Mouse (Mus musculus) thymus, adult 2 months (tissue): ENCODE results near the gene Zfp827.

Experiments
- CTCF ChIP-seq: fragments of 200-500 bp; IDR thresholded peaks from 2 replicates; pipeline ENCODE4 v1.5.1; 2012; ENCODE audit warnings: mild to moderate bottlenecking, control low read depth, low read length, moderate library complexity, borderline replicate concordance; ENCODE audit not compliant: control insufficient read depth, poor library complexity, insufficient read depth; ENCODE audit errors: extremely low read depth
- POLR2A ChIP-seq: fragments of 200-500 bp; IDR thresholded peaks from 2 replicates; pipeline ENCODE4 v1.6.1; 2012; ENCODE audit warnings: mild to moderate bottlenecking, low read length, control low read depth, moderate library complexity; ENCODE audit not compliant: control insufficient read depth, poor library complexity, insufficient read depth; ENCODE audit errors: extremely low read depth

DNA sequence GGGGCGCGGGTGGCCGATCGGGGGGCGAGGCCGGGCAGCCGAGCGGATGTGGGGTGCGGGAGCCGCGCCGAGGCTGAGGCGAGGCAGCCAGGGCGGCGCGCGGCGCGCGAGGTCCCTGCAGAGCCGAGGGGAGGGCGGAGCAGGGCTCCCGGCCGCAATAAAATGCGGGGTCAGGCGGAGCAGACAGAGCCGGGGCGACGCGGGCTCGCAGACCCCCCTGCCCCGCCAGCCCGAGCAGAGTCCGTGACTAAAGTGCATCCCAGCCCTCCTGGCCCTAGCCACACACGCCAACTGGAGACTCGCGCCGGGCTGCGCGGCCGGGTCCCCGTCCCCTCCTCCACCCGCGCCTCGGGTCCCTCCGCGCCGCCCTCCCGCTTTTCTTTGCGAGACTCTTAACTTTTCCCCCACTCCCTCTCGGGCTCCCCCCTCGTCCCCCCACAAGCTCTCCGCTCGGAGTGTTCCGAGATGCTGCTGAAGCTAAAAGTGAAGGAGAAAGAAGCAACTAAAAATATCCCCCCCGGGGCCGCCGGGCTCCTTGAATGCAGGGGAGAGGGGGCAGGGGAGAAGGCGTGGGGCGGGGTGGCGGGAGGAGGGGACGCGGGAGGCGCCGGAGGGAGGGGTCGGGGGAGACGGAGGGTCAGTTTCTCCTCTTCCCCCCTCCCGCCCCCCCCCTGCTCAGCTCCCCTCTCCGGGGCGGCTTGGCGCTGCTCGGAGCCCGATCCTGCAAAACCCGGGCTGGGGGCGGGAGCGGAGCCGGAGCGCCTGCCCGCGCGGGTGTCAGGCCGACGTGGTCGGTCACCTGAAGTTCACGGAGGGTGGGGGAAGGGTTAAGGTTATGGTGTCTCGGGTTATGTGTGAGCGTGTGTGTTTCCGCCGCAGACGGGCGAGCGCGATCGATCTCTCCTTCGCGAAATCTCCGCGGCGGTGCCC lies 1.4 kb downstream of the Zfp827 start:
- TF ChIP-seq CTCF (no peak), POLR2A (no peak)
